Mouse (Mus musculus): ENCODE measurements around the gene Igfbpl1. TPM values are rescaled to one million over a fixed set of nuclear protein-coding genes. Genes with fewer than 3 reads are reported as not detected.

The Igfbpl1 gene
- polyA plus RNA-seq, 2 experiments, result 0.08 to 1.6 TPM

GRCm38 (mm10) chr4:45796760-45797159 lies 30.0 kb downstream of the Igfbpl1 start:
- no peak overlapping the region for H3K27ac ChIP-seq (replicated peaks; ENCODE audit: low read depth, low read length)
- 49% methylated on average over 5 of the region's 5 CpGs for WGBS
- TF ChIP-seq POLR2A (IDR thresholded peaks at IDR 0.05; ENCODE audit: borderline replicate concordance, extremely low read depth, insufficient read depth, insufficient read length), result no peak

GRCm38 (mm10) chr4:45795191-45795811 lies 31.4 kb downstream of the Igfbpl1 start:
- TF ChIP-seq POLR2A (IDR thresholded peaks at IDR 0.05; ENCODE audit: borderline replicate concordance, extremely low read depth, insufficient read depth, insufficient read length), result no peak
- no peak for DNase-seq (ENCODE audit: low spot score)
- ATAC-seq (ENCODE audit: low FRiP score, low read depth), result peak; percentile 56; the same call in 1 of the 2 replicates
- WGBS, result 5% methylated on average over 11 of the region's 12 CpGs
- peak overlapping the region; percentile 18 for H3K4me3 ChIP-seq (replicated peaks; ENCODE audit: low read length)
- no peak overlapping the region for H3K27ac ChIP-seq (replicated peaks; ENCODE audit: low read depth, low read length)
- no peak overlapping the region for H3K9ac ChIP-seq (ENCODE audit: low read depth, low read length, severe bottlenecking)
- H3K4me1 ChIP-seq (ENCODE audit: control insufficient read depth, insufficient read depth, low read length), result peaks cover 6% of the 10 kb centered on the region; the same call in 1 of the 2 replicates
- H3K4me2 ChIP-seq (replicated peaks; ENCODE audit: low read depth, low read length, severe bottlenecking), result peak overlapping the region; percentile 34; the same call in 1 of the 2 replicates
- no peaks in the 10 kb centered on the region for H3K9me3 ChIP-seq (ENCODE audit: control insufficient read depth, low read length)
- no peaks in the 10 kb centered on the region for H3K36me3 ChIP-seq (ENCODE audit: control insufficient read depth, insufficient read depth, low read length)
- peaks cover 3% of the 10 kb centered on the region; the same call in 1 of the 2 replicates for H3K27me3 ChIP-seq (ENCODE audit: control insufficient read depth, insufficient read depth, low read length)

More at GRCm38 (mm10) chr4:45796760-45797159, 30.0 kb downstream of the Igfbpl1 start:
- no peaks in the 10 kb centered on the region for H3K36me3 ChIP-seq (ENCODE audit: control insufficient read depth, insufficient read depth, low read length)
- DNase-seq (ENCODE audit: low spot score) (no peak), ATAC-seq (ENCODE audit: low FRiP score, low read depth) (no peak)
- no peak overlapping the region for H3K4me3 ChIP-seq (replicated peaks; ENCODE audit: low read length)
- peaks cover 3% of the 10 kb centered on the region; the same call in 1 of the 2 replicates for H3K27me3 ChIP-seq (ENCODE audit: control insufficient read depth, insufficient read depth, low read length)
- H3K9me3 ChIP-seq (ENCODE audit: control insufficient read depth, low read length), result no peaks in the 10 kb centered on the region
- no peak overlapping the region for H3K4me2 ChIP-seq (replicated peaks; ENCODE audit: low read depth, low read length, severe bottlenecking)
- H3K4me1 ChIP-seq (ENCODE audit: control insufficient read depth, insufficient read depth, low read length), result peaks cover 6% of the 10 kb centered on the region; the same call in 1 of the 2 replicates
- H3K9ac ChIP-seq (ENCODE audit: low read depth, low read length, severe bottlenecking), result no peak overlapping the region

- H3K9me3 ChIP-seq (ENCODE audit: control insufficient read depth, low read length), result no peaks in the 10 kb centered on the region
- H3K27ac ChIP-seq (replicated peaks; ENCODE audit: low read depth, low read length), result no peak overlapping the region
- 81% methylated on average over 2 of the region's 2 CpGs for WGBS
- DNase-seq (ENCODE audit: low spot score) (no peak), ATAC-seq (ENCODE audit: low FRiP score, low read depth) (no peak)
- H3K36me3 ChIP-seq (ENCODE audit: control insufficient read depth, insufficient read depth, low read length), result no peaks in the 10 kb centered on the region
- H3K4me3 ChIP-seq (replicated peaks; ENCODE audit: low read length), result no peak overlapping the region
- no peak for TF ChIP-seq POLR2A (IDR thresholded peaks at IDR 0.05; ENCODE audit: borderline replicate concordance, extremely low read depth, insufficient read depth, insufficient read length)
- H3K27me3 ChIP-seq (ENCODE audit: control insufficient read depth, insufficient read depth, low read length), result no peaks in the 10 kb centered on the region; the same call in 1 of the 2 replicates
- no peaks in the 10 kb centered on the region for H3K4me1 ChIP-seq (ENCODE audit: control insufficient read depth, insufficient read depth, low read length)
- no peak overlapping the region for H3K9ac ChIP-seq (ENCODE audit: low read depth, low read length, severe bottlenecking)
- H3K4me2 ChIP-seq (replicated peaks; ENCODE audit: low read depth, low read length, severe bottlenecking), result no peak overlapping the region
Observed at GRCm38 (mm10) chr4:45790018-45790417, 36.7 kb downstream of the Igfbpl1 start.

GRCm38 (mm10) chr4:45789263-45789958 lies 37.3 kb downstream of the Igfbpl1 start:
- H3K9ac ChIP-seq (ENCODE audit: low read depth, low read length, severe bottlenecking), result no peak overlapping the region
- H3K4me3 ChIP-seq (replicated peaks; ENCODE audit: low read length), result no peak overlapping the region
- WGBS, result 67% methylated on average over 13 of the region's 13 CpGs
- no peaks in the 10 kb centered on the region for H3K4me1 ChIP-seq (ENCODE audit: control insufficient read depth, insufficient read depth, low read length)
- no peak overlapping the region for H3K27ac ChIP-seq (replicated peaks; ENCODE audit: low read depth, low read length)
- H3K27me3 ChIP-seq (ENCODE audit: control insufficient read depth, insufficient read depth, low read length), result no peaks in the 10 kb centered on the region; the same call in 1 of the 2 replicates
- H3K36me3 ChIP-seq (ENCODE audit: control insufficient read depth, insufficient read depth, low read length), result no peaks in the 10 kb centered on the region
- no peak for DNase-seq (ENCODE audit: low spot score)
- no peak overlapping the region for H3K4me2 ChIP-seq (replicated peaks; ENCODE audit: low read depth, low read length, severe bottlenecking)
- no peak for TF ChIP-seq POLR2A (IDR thresholded peaks at IDR 0.05; ENCODE audit: borderline replicate concordance, extremely low read depth, insufficient read depth, insufficient read length)
- no peaks in the 10 kb centered on the region for H3K9me3 ChIP-seq (ENCODE audit: control insufficient read depth, low read length)
- no peak for ATAC-seq (ENCODE audit: low FRiP score, low read depth)

GRCm38 (mm10) chr4:45788446-45789081 lies 38.2 kb downstream of the Igfbpl1 start:
- no peaks in the 10 kb centered on the region for H3K4me1 ChIP-seq (ENCODE audit: control insufficient read depth, insufficient read depth, low read length)
- no peak overlapping the region for H3K9ac ChIP-seq (ENCODE audit: low read depth, low read length, severe bottlenecking)
- WGBS, result 85% methylated on average over 13 of the region's 13 CpGs

More at GRCm38 (mm10) chr4:45788446-45789081, 38.2 kb downstream of the Igfbpl1 start:
- TF ChIP-seq POLR2A (IDR thresholded peaks at IDR 0.05; ENCODE audit: borderline replicate concordance, extremely low read depth, insufficient read depth, insufficient read length), result no peak
- Histone ChIP-seq H3K36me3 (ENCODE audit: control insufficient read depth, insufficient read depth, low read length) (no peaks in the 10 kb centered on the region), H3K9me3 (ENCODE audit: control insufficient read depth, low read length) (no peaks in the 10 kb centered on the region), H3K27me3 (ENCODE audit: control insufficient read depth, insufficient read depth, low read length) (no peaks in the 10 kb centered on the region), H3K4me2 (replicated peaks; ENCODE audit: low read depth, low read length, severe bottlenecking) (no peak overlapping the region), H3K4me3 (replicated peaks; ENCODE audit: low read length) (no peak overlapping the region), H3K27ac (replicated peaks; ENCODE audit: low read depth, low read length) (no peak overlapping the region)
- no peak for DNase-seq (ENCODE audit: low spot score)
- no peak for ATAC-seq (ENCODE audit: low FRiP score, low read depth)
